9 mouse cellular contexts compared by ENCODE assay signal in the genomic region with DNA sequence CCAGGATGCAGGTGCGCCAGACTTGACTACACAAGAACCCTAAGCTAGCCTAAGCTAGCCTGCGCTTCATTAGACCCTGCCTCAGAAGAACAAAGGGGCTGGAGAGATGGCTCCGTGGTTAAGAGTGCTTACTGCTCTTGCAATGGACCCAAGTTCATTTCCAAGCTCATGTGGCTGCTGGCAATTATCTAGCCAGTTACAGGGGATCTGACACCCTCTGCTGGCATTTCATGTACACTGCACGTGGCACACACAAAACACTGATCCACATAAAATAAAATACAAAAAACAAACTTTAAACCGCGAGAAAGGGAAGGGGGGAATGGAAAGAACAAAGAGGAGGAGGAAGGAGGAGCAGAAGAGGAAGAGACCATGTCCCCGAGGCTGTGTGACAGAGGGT. TPM values are rescaled to one million over a fixed set of nuclear protein-coding genes. Genes with fewer than 3 reads are reported as not detected.
DNase-seq lines count a peak whose midpoint lies in the region; ATAC-seq and TF ChIP-seq lines count a peak whose summit lies in the region.
"Had no signal": no experiment of that assay in that cellular context is flagged by ENCODE, and none has a peak within 500 bp of the region (broad histone marks: within the 10 kb centered on the region; RNA-seq: fewer than 3 reads in every experiment).

No protein-coding gene starts in this region.

- peak; percentile 87 for TF ChIP-seq CTCF in layer of hippocampus, adult 2 months (conservative IDR thresholded peaks at IDR 0.05)

- H3K4me3 ChIP-seq in layer of hippocampus, adult 2 months, result no peak overlapping the region
- H3K4me3 ChIP-seq in ES-E14 (ENCODE audit: insufficient read depth in 1 of 2, low read depth in 1 of 2, low read length in 2 of 2, poor library complexity in 1 of 2, severe bottlenecking in 1 of 2), result no peak overlapping the region
- no peak overlapping the region for H3K4me3 ChIP-seq in forebrain, embryonic 12.5 days (replicated peaks)
- H3K4me3 ChIP-seq: liver, embryonic 13.5 days had no signal

- no peak overlapping the region for H3K4me2 ChIP-seq in forebrain, embryonic 12.5 days
- H3K4me2 ChIP-seq: liver, embryonic 13.5 days had no signal

- no peaks in the 10 kb centered on the region for H3K9me3 ChIP-seq in ES-E14 (ENCODE audit: control insufficient read depth, insufficient read depth, low read depth, low read length)
- no peaks in the 10 kb centered on the region for H3K9me3 ChIP-seq in forebrain, embryonic 12.5 days
- H3K9me3 ChIP-seq: liver, embryonic 13.5 days had no signal

- in situ Hi-C loops in ES-E14 (cut with MboI; ENCODE audit: low sequenced_read_pairs in 2 of 2, unreplicated experiment in 2 of 2), result no loop called here

- DNase-seq in adrenal gland, postnatal 14 days, result peak; percentile 74
- DNase-seq in adrenal gland, postnatal 4 days (ENCODE audit: low spot score in 2 of 2), result no peak
- DNase-seq in layer of hippocampus, adult 2 months (ENCODE audit: low spot score in 2 of 2), result peak in 1 of 2 experiments; percentile 66
- no peak for DNase-seq in layer of hippocampus, postnatal 36 days
- DNase-seq in ES-E14 (ENCODE audit: low read depth, low spot score), result no peak
- DNase-seq in heart, postnatal 4 days, result peak; percentile 66
- peak; percentile 57 for DNase-seq in naive thymus-derived CD4-positive, alpha-beta T cell, adult 2 months (ENCODE audit: low read depth)
- DNase-seq: liver, embryonic 13.5 days had no signal

- ATAC-seq in forebrain, embryonic 12.5 days (ENCODE audit: low FRiP score), result no peak

- peaks cover 5% of the 10 kb centered on the region; the same call in 1 of the 2 replicates for H3K27me3 ChIP-seq in forebrain, embryonic 12.5 days
- H3K27me3 ChIP-seq: liver, embryonic 13.5 days had no signal

- peaks cover 33% of the 10 kb centered on the region; the same call in 1 of the 2 replicates for H3K36me3 ChIP-seq in ES-E14 (ENCODE audit: control insufficient read depth, insufficient read depth, low read length, poor library complexity, severe bottlenecking)
- H3K36me3 ChIP-seq in forebrain, embryonic 12.5 days (replicated peaks), result peaks cover 40% of the 10 kb centered on the region
- H3K36me3 ChIP-seq: liver, embryonic 13.5 days had no signal

- H3K4me1 ChIP-seq in ES-E14 (ENCODE audit: control insufficient read depth in 2 of 2, insufficient read depth in 2 of 2, low read length in 2 of 2, poor library complexity in 1 of 2), result peaks cover 2 to 7% of the 10 kb centered on the region in 2 experiments; a peak in 2 of 4 replicates
- H3K4me1 ChIP-seq in forebrain, embryonic 12.5 days, result no peaks in the 10 kb centered on the region

- H3K9ac ChIP-seq in ES-E14 (ENCODE audit: insufficient read depth, low read depth, low read length, poor library complexity, severe bottlenecking), result no peak overlapping the region
- no peak overlapping the region for H3K9ac ChIP-seq in forebrain, embryonic 12.5 days
- H3K9ac ChIP-seq: liver, embryonic 13.5 days had no signal

- 61% methylated on average over 7 of the region's 7 CpGs for WGBS in forebrain, embryonic 12.5 days

- H3K27ac ChIP-seq in layer of hippocampus, adult 2 months, result no peak overlapping the region
- no peak overlapping the region for H3K27ac ChIP-seq in ES-E14 (ENCODE audit: insufficient read depth, low read depth, low read length, poor library complexity, severe bottlenecking)
- H3K27ac ChIP-seq in forebrain, embryonic 12.5 days, result no peak overlapping the region
- H3K27ac ChIP-seq: liver, embryonic 13.5 days had no signal

TF ChIP-seq in ES-E14, 5 proteins besides CTCF, POLR2A, EP300 and RAD21:
- TF ChIP-seq HCFC1 (IDR thresholded peaks at IDR 0.05; ENCODE audit: borderline replicate concordance, insufficient read depth, low read length), result no peak
- TF ChIP-seq MAFK (IDR thresholded peaks at IDR 0.05; ENCODE audit: insufficient read depth, low read depth, low read length), result no peak
- TF ChIP-seq ZC3H11A (IDR thresholded peaks at IDR 0.05; ENCODE audit: borderline replicate concordance, low read depth, low read length), result peak; percentile 25; the same call in 1 of the 2 replicates
- TF ChIP-seq ZNF384 (IDR thresholded peaks at IDR 0.05; ENCODE audit: low read depth, low read length), result no peak
- no peak for TF ChIP-seq CHD2 (IDR thresholded peaks at IDR 0.05; ENCODE audit: low read depth, low read length)

RNA-seq across cellular contexts. Expression of a gene that starts 15.2 kb away (rescaled TPM):
- total RNA-seq in adrenal gland, postnatal 14 days (2021), result not detected in 2 replicates
- total RNA-seq in adrenal gland, postnatal 4 days (2021), result under 1 TPM in 1 of 2 experiments, not detected in 1; 0.39 TPM
- total RNA-seq in layer of hippocampus, adult 2 months (2021), result 1 to 10 TPM; 1.3 to 2.0 TPM
- under 1 TPM; 0.87 to 0.88 TPM for total RNA-seq in layer of hippocampus, postnatal 36 days (2021)
- total RNA-seq in ES-E14 (2012; rRNA removed), result 0.49 and 0.85 TPM in 2 replicates
- not detected for total RNA-seq in heart, postnatal 4 days (2021)
- polyA plus RNA-seq in forebrain, embryonic 12.5 days (2016; fragmentation: Nextera tagmentation; extraction: Ambion mirVana), result 0.27 TPM in 1 of 2 replicates, not detected in the other

RNA-seq across cellular contexts. Expression of a gene that starts 16.4 kb away (rescaled TPM):
- 9.6 and 12.4 TPM in 2 replicates for total RNA-seq in adrenal gland, postnatal 14 days (2021)
- 10 to 100 TPM; 28.0 to 31.1 TPM for total RNA-seq in adrenal gland, postnatal 4 days (2021)
- 100 to 1,000 TPM; 138 to 140 TPM for total RNA-seq in layer of hippocampus, adult 2 months (2021)
- total RNA-seq in layer of hippocampus, postnatal 36 days (2021), result 100 to 1,000 TPM; 131 to 137 TPM
- total RNA-seq in ES-E14 (2012; rRNA removed), result 60.3 and 123 TPM in 2 replicates
- 1 to 10 TPM; 4.4 to 5.1 TPM for total RNA-seq in heart, postnatal 4 days (2021)
- polyA plus RNA-seq in forebrain, embryonic 12.5 days (2016; fragmentation: Nextera tagmentation; extraction: Ambion mirVana), result 35.1 and 38.1 TPM in 2 replicates

RNA-seq across cellular contexts. Expression of a gene that starts 28.2 kb away (rescaled TPM):
- 224 and 250 TPM in 2 replicates for total RNA-seq in adrenal gland, postnatal 14 days (2021)
- 100 to 1,000 TPM; 380 to 390 TPM for total RNA-seq in adrenal gland, postnatal 4 days (2021)
- total RNA-seq in layer of hippocampus, adult 2 months (2021), result 100 to 1,000 TPM; 165 to 171 TPM
- total RNA-seq in layer of hippocampus, postnatal 36 days (2021), result 100 to 1,000 TPM; 155 to 168 TPM
- 413 and 429 TPM in 2 replicates for total RNA-seq in ES-E14 (2012; rRNA removed)
- 100 to 1,000 TPM; 306 to 324 TPM for total RNA-seq in heart, postnatal 4 days (2021)
- 585 and 631 TPM in 2 replicates for polyA plus RNA-seq in forebrain, embryonic 12.5 days (2016; fragmentation: Nextera tagmentation; extraction: Ambion mirVana)

RNA-seq across cellular contexts. Expression of a gene that starts 28.9 kb away (rescaled TPM):
- 81.2 and 83.2 TPM in 2 replicates for total RNA-seq in adrenal gland, postnatal 14 days (2021)
- 100 to 1,000 TPM in 1 of 2 experiments, 10 to 100 TPM in 1; 99.9 to 107 TPM for total RNA-seq in adrenal gland, postnatal 4 days (2021)
- total RNA-seq in layer of hippocampus, adult 2 months (2021), result 100 to 1,000 TPM; 298 to 305 TPM
- 100 to 1,000 TPM; 295 to 305 TPM for total RNA-seq in layer of hippocampus, postnatal 36 days (2021)
- total RNA-seq in ES-E14 (2012; rRNA removed), result 82.5 and 94.9 TPM in 2 replicates
- total RNA-seq in heart, postnatal 4 days (2021), result 10 to 100 TPM; 96.9 to 99.4 TPM
- polyA plus RNA-seq in forebrain, embryonic 12.5 days (2016; fragmentation: Nextera tagmentation; extraction: Ambion mirVana), result 85.8 and 94.4 TPM in 2 replicates

RNA-seq across cellular contexts. Expression of a gene that starts 39.2 kb away (rescaled TPM):
- 95.1 and 108 TPM in 2 replicates for total RNA-seq in adrenal gland, postnatal 14 days (2021)
- total RNA-seq in adrenal gland, postnatal 4 days (2021), result 100 to 1,000 TPM; 106 to 111 TPM
- 10 to 100 TPM; 38.4 to 42.7 TPM for total RNA-seq in layer of hippocampus, adult 2 months (2021)
- 10 to 100 TPM; 45.9 to 51.0 TPM for total RNA-seq in layer of hippocampus, postnatal 36 days (2021)
- 45.9 and 68.4 TPM in 2 replicates for total RNA-seq in ES-E14 (2012; rRNA removed)
- total RNA-seq in heart, postnatal 4 days (2021), result 10 to 100 TPM; 42.0 to 43.0 TPM
- polyA plus RNA-seq in forebrain, embryonic 12.5 days (2016; fragmentation: Nextera tagmentation; extraction: Ambion mirVana), result 72.4 and 73.0 TPM in 2 replicates

Comparison
In these comparisons a context has a peak if more than half of its experiments do, and no peak if none do; other contexts are left out.
1. DNase-seq: peak in adrenal gland, postnatal 14 days (single experiment), heart, postnatal 4 days (single experiment) and naive thymus-derived CD4-positive, alpha-beta T cell, adult 2 months (single experiment); none in adrenal gland, postnatal 4 days (0 of 2), layer of hippocampus, postnatal 36 days (0 of 2) and ES-E14 (single experiment).